Mouse (Mus musculus): ENCODE data around the gene Kif22. TPM values are rescaled to one million over a fixed set of nuclear protein-coding genes. Genes with fewer than 3 reads are reported as not detected.

Gene Kif22
- polyA plus RNA-seq, 1 experiment from 2014 or later: 30.2 TPM

DNA sequence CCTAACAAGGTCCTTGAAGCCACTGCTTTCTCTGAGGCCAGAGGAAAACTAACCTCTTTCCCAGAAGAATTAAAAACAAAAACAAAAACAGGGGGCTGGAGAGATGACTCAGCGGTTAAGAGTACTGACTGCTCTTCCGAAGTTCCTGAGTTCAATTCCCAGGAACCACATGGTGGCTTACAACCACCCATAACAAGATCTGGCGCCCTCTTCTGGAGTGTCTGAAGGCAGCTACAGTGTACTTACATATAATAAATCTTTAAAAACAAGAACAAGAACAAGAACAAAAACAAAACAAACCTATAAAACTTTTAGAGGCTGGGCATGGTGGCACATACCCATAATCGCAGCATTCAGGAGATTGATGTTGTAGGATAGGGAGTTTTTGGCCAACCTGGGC, 45.8 kb downstream of the Kif22 start:
- no peaks in the 10 kb centered on the region for H3K4me1 ChIP-seq (replicated peaks)
- ATAC-seq (ENCODE audit: low FRiP score): no peak
- H3K4me2 ChIP-seq: no peak overlapping the region
- H3K9ac ChIP-seq: no peak overlapping the region
- 84% methylated on average over 4 of the region's 4 CpGs for WGBS
- no peaks in the 10 kb centered on the region for H3K9me3 ChIP-seq
- H3K27me3 ChIP-seq: no peaks in the 10 kb centered on the region
- H3K27ac ChIP-seq: no peak overlapping the region
- H3K36me3 ChIP-seq: no peaks in the 10 kb centered on the region
- no peak overlapping the region for H3K4me3 ChIP-seq

GRCm38 (mm10) chr7:126988816-126989215, 53.5 kb downstream of the Kif22 start:
- Histone ChIP-seq H3K4me3 (no peak overlapping the region), H3K36me3 (no peaks in the 10 kb centered on the region), H3K27me3 (no peaks in the 10 kb centered on the region), H3K9ac (no peak overlapping the region), H3K9me3 (no peaks in the 10 kb centered on the region), H3K27ac (no peak overlapping the region), H3K4me1 (replicated peaks) (no peaks in the 10 kb centered on the region), H3K4me2 (no peak overlapping the region)
- WGBS: 74% methylated on average over 8 of the region's 8 CpGs
- no peak for ATAC-seq (ENCODE audit: low FRiP score)

DNA sequence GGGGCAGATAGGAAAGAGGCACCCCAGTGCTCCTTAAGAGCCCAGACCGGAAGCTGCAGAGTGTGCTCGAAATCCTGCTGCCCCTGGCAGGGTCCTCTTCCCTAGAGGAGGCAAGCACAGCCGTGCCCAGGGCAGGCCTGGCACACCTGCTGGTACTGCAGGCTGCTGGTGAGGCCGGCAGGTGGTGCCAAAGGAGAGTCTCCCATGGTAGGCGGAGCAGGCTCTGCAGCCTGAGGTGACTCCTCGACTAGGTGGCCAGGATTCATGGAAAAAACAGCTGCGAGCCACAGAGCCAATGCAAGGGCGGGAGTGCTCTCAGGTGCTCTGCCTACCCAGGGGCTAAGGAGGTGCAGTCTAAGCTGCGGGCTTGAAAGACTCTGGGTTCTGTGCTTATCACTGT, 56.0 kb downstream of the Kif22 start:
- H3K4me2 ChIP-seq: no peak overlapping the region
- H3K27ac ChIP-seq: no peak overlapping the region
- H3K9ac ChIP-seq: no peak overlapping the region
- no peak for ATAC-seq (ENCODE audit: low FRiP score)
- no peaks in the 10 kb centered on the region for H3K27me3 ChIP-seq
- no peaks in the 10 kb centered on the region for H3K9me3 ChIP-seq
- H3K4me1 ChIP-seq (replicated peaks): no peaks in the 10 kb centered on the region
- H3K4me3 ChIP-seq: no peak overlapping the region
- WGBS: 48% methylated on average over 9 of the region's 9 CpGs
- peaks cover 4% of the 10 kb centered on the region for H3K36me3 ChIP-seq

DNA sequence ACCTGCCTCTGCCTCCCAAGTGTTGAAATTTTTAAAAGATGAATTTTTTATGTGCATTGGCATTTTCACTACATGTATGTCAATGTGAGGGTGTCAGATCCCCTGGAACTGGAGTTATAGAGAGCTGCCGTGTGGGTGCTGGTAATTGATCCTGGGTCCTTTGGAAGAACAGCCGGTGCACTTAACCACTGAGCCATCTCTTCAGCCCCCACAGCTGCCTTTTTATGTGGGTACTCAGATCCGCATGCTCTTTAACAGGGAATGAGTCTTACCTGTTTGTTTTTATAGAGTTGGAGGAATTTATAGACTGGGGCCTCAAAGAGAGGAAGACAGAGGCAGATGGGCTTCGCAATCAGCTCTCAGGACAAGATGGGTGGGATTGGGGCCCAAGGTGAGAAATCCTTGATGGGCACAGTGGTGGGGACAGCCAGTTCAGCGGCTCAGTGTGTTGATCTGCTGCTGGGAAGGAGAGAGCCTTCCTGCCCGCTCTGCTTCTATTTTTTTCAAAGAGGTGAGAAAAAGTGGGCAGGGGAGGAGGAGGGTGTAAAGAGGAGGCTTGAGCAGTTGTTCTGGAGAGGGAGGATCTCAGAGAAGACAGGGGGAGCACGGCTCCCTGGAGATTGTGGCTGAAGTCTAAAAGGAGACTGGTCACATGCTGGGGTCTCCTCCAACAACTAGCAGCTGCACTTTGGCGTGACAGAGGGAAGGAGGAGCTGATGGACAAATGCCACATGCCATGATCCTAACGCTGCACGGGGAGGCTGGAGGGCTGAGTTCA, 57.4 kb downstream of the Kif22 start:
- Histone ChIP-seq H3K9me3 (no peaks in the 10 kb centered on the region), H3K27me3 (no peaks in the 10 kb centered on the region), H3K36me3 (peaks cover 17% of the 10 kb centered on the region), H3K9ac (no peak overlapping the region), H3K27ac (no peak overlapping the region), H3K4me1 (replicated peaks) (no peaks in the 10 kb centered on the region), H3K4me2 (no peak overlapping the region), H3K4me3 (no peak overlapping the region)
- 69% methylated on average over 10 of the region's 10 CpGs for WGBS
- ATAC-seq (ENCODE audit: low FRiP score): no peak

DNA sequence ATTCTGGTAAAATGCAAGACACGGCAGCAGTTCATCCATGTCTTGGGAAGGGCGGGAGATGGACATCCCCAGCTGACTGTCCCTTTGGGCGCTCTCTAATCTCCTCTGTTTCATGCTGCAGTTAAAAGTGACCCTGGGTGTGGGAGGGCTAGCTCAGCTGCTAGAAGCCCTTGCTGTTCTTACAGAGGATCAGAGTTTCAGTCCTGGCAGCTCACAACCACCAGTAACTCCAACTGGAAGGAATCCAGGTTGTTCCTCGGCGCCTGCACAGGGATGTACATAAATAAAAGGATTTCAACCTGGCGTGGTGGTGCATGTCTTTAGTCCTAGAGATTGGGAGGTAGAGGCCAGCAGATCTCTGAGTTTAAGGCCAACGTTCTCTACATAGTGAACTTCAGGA, 59.2 kb downstream of the Kif22 start:
- no peak overlapping the region for H3K9ac ChIP-seq

GRCm38 (mm10) chr7:126982054-126982453, 60.2 kb downstream of the Kif22 start:
- Histone ChIP-seq H3K36me3 (peaks cover 38% of the 10 kb centered on the region), H3K4me3 (no peak overlapping the region), H3K9me3 (no peaks in the 10 kb centered on the region), H3K4me1 (replicated peaks) (peaks cover 15% of the 10 kb centered on the region), H3K27me3 (no peaks in the 10 kb centered on the region), H3K9ac (no peak overlapping the region), H3K27ac (no peak overlapping the region), H3K4me2 (no peak overlapping the region)
- ATAC-seq (ENCODE audit: low FRiP score): no peak
- WGBS: 96% methylated on average over 4 of the region's 4 CpGs

More for the DNA sequence above, 59.2 kb downstream of the Kif22 start:
- H3K4me3 ChIP-seq: no peak overlapping the region
- H3K4me2 ChIP-seq: no peak overlapping the region
- WGBS: 85% methylated on average over 7 of the region's 7 CpGs
- H3K4me1 ChIP-seq (replicated peaks): peaks cover 5% of the 10 kb centered on the region; the same call in 1 of the 2 replicates
- no peak for ATAC-seq (ENCODE audit: low FRiP score)
- no peak overlapping the region for H3K27ac ChIP-seq
- H3K9me3 ChIP-seq: no peaks in the 10 kb centered on the region
- H3K36me3 ChIP-seq: peaks cover 34% of the 10 kb centered on the region
- H3K27me3 ChIP-seq: no peaks in the 10 kb centered on the region

DNA sequence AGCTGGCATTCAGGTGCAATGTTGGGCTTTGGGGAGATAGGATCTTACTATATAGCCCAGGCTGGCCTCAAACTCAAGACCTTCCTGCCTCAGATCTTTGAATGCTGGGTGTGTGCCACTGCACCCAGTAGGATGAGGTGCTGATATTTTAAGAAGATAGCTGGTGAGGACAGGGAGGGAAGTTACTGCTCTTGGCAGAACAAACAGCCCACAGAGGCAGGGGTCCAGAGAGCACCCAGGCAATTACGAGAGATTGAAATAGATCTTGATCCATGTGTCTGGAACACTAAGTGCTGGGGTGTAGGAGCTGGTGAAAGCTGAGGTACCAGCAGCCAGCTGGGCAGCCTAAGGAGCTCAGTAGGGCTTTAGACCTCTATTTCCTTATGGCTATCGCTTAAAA, 60.7 kb downstream of the Kif22 start:
- H3K4me2 ChIP-seq: no peak overlapping the region
- WGBS: 85% methylated on average over 2 of the region's 2 CpGs
- peaks cover 17% of the 10 kb centered on the region for H3K4me1 ChIP-seq (replicated peaks)
- no peak overlapping the region for H3K27ac ChIP-seq
- H3K27me3 ChIP-seq: no peaks in the 10 kb centered on the region
- no peak overlapping the region for H3K4me3 ChIP-seq
- peaks cover 38% of the 10 kb centered on the region for H3K36me3 ChIP-seq
- H3K9me3 ChIP-seq: no peaks in the 10 kb centered on the region
- no peak for ATAC-seq (ENCODE audit: low FRiP score)
- no peak overlapping the region for H3K9ac ChIP-seq

- 97% methylated on average over 6 of the region's 6 CpGs for WGBS
- H3K4me1 ChIP-seq (replicated peaks): peaks cover 23% of the 10 kb centered on the region
Measured at GRCm38 (mm10) chr7:126978841-126979240, 63.4 kb downstream of the Kif22 start.

More at GRCm38 (mm10) chr7:126978841-126979240, 63.4 kb downstream of the Kif22 start:
- Histone ChIP-seq H3K36me3 (peaks cover 38% of the 10 kb centered on the region), H3K27me3 (no peaks in the 10 kb centered on the region), H3K4me2 (no peak overlapping the region), H3K4me3 (no peak overlapping the region), H3K27ac (no peak overlapping the region), H3K9me3 (no peaks in the 10 kb centered on the region), H3K9ac (no peak overlapping the region)
- no peak for ATAC-seq (ENCODE audit: low FRiP score)

Small RNAs within 50 kb of the gene (microRNA-seq; reads per million reads assigned to microRNA genes)
- not detected for gene Gm44343

Other genes starting within 250 kb of the Kif22 start
- 196 and 214 TPM in 2 replicates for gene Ppp4c, start 250.0 kb downstream of the Kif22 start, polyA plus RNA-seq (2015; fragmentation: Nextera tagmentation; extraction: Ambion mirVana)
- gene Fam57b, start 244.8 kb downstream of the Kif22 start, polyA plus RNA-seq (2015; fragmentation: Nextera tagmentation; extraction: Ambion mirVana): 52.1 and 55.6 TPM in 2 replicates
- gene 4930451I11Rik, start 210.8 kb downstream of the Kif22 start, polyA plus RNA-seq (2015; fragmentation: Nextera tagmentation; extraction: Ambion mirVana): not detected in 2 replicates
- gene Doc2a, start 195.1 kb downstream of the Kif22 start, polyA plus RNA-seq (2015; fragmentation: Nextera tagmentation; extraction: Ambion mirVana): 7.1 and 9.3 TPM in 2 replicates
- 20.2 and 25.7 TPM in 2 replicates for gene Hirip3, start 180.5 kb downstream of the Kif22 start, polyA plus RNA-seq (2015; fragmentation: Nextera tagmentation; extraction: Ambion mirVana)
- gene Ino80e, start 180.1 kb downstream of the Kif22 start, polyA plus RNA-seq (2015; fragmentation: Nextera tagmentation; extraction: Ambion mirVana): 81.8 and 89.4 TPM in 2 replicates
- 57.2 and 57.4 TPM in 2 replicates for gene Taok2, start 157.8 kb downstream of the Kif22 start, polyA plus RNA-seq (2015; fragmentation: Nextera tagmentation; extraction: Ambion mirVana)
- gene Tmem219, start 119.6 kb downstream of the Kif22 start, polyA plus RNA-seq (2015; fragmentation: Nextera tagmentation; extraction: Ambion mirVana): 26.3 and 28.4 TPM in 2 replicates
- gene Kctd13, start 113.6 kb downstream of the Kif22 start, polyA plus RNA-seq (2015; fragmentation: Nextera tagmentation; extraction: Ambion mirVana): 98.7 and 101 TPM in 2 replicates
- gene Asphd1, start 92.9 kb downstream of the Kif22 start, polyA plus RNA-seq (2015; fragmentation: Nextera tagmentation; extraction: Ambion mirVana): 6.1 and 6.4 TPM in 2 replicates
- gene Sez6l2, start 91.9 kb downstream of the Kif22 start, polyA plus RNA-seq (2015; fragmentation: Nextera tagmentation; extraction: Ambion mirVana): 32.7 and 36.7 TPM in 2 replicates
- gene Cdipt, start 66.6 kb downstream of the Kif22 start, polyA plus RNA-seq (2015; fragmentation: Nextera tagmentation; extraction: Ambion mirVana): 109 and 112 TPM in 2 replicates
- gene Cdiptos, start 66.4 kb downstream of the Kif22 start, polyA plus RNA-seq (2015; fragmentation: Nextera tagmentation; extraction: Ambion mirVana): 1.2 and 1.4 TPM in 2 replicates
- gene Mvp, start 27.9 kb downstream of the Kif22 start, polyA plus RNA-seq (2015; fragmentation: Nextera tagmentation; extraction: Ambion mirVana): 4.5 and 5.2 TPM in 2 replicates
- gene Pagr1b, start 26.0 kb downstream of the Kif22 start, polyA plus RNA-seq (2015; fragmentation: Nextera tagmentation; extraction: Ambion mirVana): 0.45 and 1.1 TPM in 2 replicates
- gene Pagr1a, start 25.1 kb downstream of the Kif22 start, polyA plus RNA-seq (2015; fragmentation: Nextera tagmentation; extraction: Ambion mirVana): 41.8 and 53.4 TPM in 2 replicates
- gene Gm42742, start 21.4 kb downstream of the Kif22 start, polyA plus RNA-seq (2015; fragmentation: Nextera tagmentation; extraction: Ambion mirVana): 66.8 and 73.4 TPM in 2 replicates
- 18.3 and 19.2 TPM in 2 replicates for gene Prrt2, start 21.3 kb downstream of the Kif22 start, polyA plus RNA-seq (2015; fragmentation: Nextera tagmentation; extraction: Ambion mirVana)
- gene Maz, start 15.4 kb downstream of the Kif22 start, polyA plus RNA-seq (2015; fragmentation: Nextera tagmentation; extraction: Ambion mirVana): 59.8 and 60.8 TPM in 2 replicates
- gene Zg16, start 44.9 kb upstream of the Kif22 start, polyA plus RNA-seq (2015; fragmentation: Nextera tagmentation; extraction: Ambion mirVana): not detected in 2 replicates
- gene AI467606, start 48.9 kb upstream of the Kif22 start, polyA plus RNA-seq (2015; fragmentation: Nextera tagmentation; extraction: Ambion mirVana): 1.5 and 2.1 TPM in 2 replicates
- gene Qprt, start 79.8 kb upstream of the Kif22 start, polyA plus RNA-seq (2015; fragmentation: Nextera tagmentation; extraction: Ambion mirVana): 0.54 and 0.68 TPM in 2 replicates
- 0.06 and 0.09 TPM in 2 replicates for gene Spn, start 95.4 kb upstream of the Kif22 start, polyA plus RNA-seq (2015; fragmentation: Nextera tagmentation; extraction: Ambion mirVana)
- gene Cd2bp2, start 153.6 kb upstream of the Kif22 start, polyA plus RNA-seq (2015; fragmentation: Nextera tagmentation; extraction: Ambion mirVana): 83.1 and 84.6 TPM in 2 replicates
- 28.0 and 31.3 TPM in 2 replicates for gene Tbc1d10b, start 166.0 kb upstream of the Kif22 start, polyA plus RNA-seq (2015; fragmentation: Nextera tagmentation; extraction: Ambion mirVana)
- gene Mylpf, start 166.4 kb upstream of the Kif22 start, polyA plus RNA-seq (2015; fragmentation: Nextera tagmentation; extraction: Ambion mirVana): 11.0 and 15.5 TPM in 2 replicates
- gene Zfp553, start 190.6 kb upstream of the Kif22 start, polyA plus RNA-seq (2015; fragmentation: Nextera tagmentation; extraction: Ambion mirVana): 58.8 and 61.9 TPM in 2 replicates
- gene Sept1, start 190.7 kb upstream of the Kif22 start, polyA plus RNA-seq (2015; fragmentation: Nextera tagmentation; extraction: Ambion mirVana): 21.8 and 23.1 TPM in 2 replicates
- gene Zfp771, start 201.8 kb upstream of the Kif22 start, polyA plus RNA-seq (2015; fragmentation: Nextera tagmentation; extraction: Ambion mirVana): 54.4 and 57.4 TPM in 2 replicates
- gene Dctpp1, start 218.2 kb upstream of the Kif22 start, polyA plus RNA-seq (2015; fragmentation: Nextera tagmentation; extraction: Ambion mirVana): 121 and 124 TPM in 2 replicates
- 59.7 and 60.7 TPM in 2 replicates for gene Sephs2, start 231.6 kb upstream of the Kif22 start, polyA plus RNA-seq (2015; fragmentation: Nextera tagmentation; extraction: Ambion mirVana)

Data from hindbrain, embryonic 13.5 days (tissue).